Mouse (Mus musculus) testis, adult 10 weeks (tissue): ENCODE data around the gene Gm16867. TPM values are rescaled to one million over a fixed set of nuclear protein-coding genes. Genes with fewer than 3 reads are reported as not detected.

ENCODE experiments used
- polyA plus RNA-seq: library from polyadenylated mRNA; stranded (reverse); fragments of 350-450 nt; fragmentation: Illumina TruSeq; extraction: RNeasy Lipid Tissue Mini Kit (QIAGEN cat#74804); gene quantifications from one replicate; pipeline ENCODE4 v1.2.3, GENCODE M21; 2014; ENCODE audit warnings: low read depth, low replicate concordance

Gene Gm16867
- 5.8 TPM for polyA plus RNA-seq

DNA sequence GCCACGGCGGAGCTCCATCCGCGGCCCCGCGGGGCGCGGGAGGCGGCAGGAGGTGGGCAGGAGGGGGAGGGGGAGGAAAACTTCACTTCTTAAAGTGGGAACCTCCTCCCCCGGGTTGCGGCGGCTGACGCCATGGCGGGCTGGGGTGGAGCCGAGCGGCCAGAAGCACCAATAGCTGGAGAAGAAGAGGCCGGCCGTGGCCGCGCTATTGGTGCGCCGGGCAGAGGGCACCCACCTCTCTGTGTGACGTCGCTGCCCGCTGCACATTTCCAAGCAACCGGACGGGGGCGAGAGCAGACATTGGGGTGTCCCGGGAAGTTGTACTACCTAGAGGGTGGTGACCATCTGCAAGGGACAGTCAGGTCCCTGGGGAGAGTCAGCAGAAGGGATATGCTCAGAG is at the start of gene Gm16867:
TSS of gene Gm16867 (minus strand) at position 189 of the 400 bp plus-strand sequence.

DNA sequence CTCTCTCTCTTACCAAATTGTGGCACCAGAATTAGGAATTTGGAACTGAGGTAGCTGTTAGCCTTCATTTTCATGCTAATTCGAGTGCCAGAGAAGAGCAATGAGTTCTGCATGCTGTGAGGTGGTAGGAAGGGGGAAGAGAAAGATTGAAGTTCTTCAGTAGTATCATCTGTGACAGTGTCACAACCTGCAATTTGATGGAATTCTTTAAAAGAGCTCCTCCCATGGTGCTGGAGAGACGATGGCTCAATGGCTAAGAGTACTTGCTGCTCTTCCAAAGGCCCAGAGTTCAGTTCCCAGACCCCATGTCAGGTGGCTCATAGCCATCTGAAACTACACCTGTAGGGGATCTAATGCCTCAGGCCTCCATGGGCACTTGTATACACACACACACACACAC is 9.3 kb upstream of the Gm16867 start, which contains the start of gene Gm27179:
TSS of gene Gm27179 (minus strand) at position 101 of the 400 bp plus-strand sequence.

Other genes starting within 250 kb of the Gm16867 start
- gene Synb, start 209.1 kb downstream of the Gm16867 start, polyA plus RNA-seq = 0.18 TPM
- 0.20 TPM for gene Gm27179, start 9.2 kb upstream of the Gm16867 start, polyA plus RNA-seq
- 19.5 TPM for gene Entpd4b, start 52.1 kb upstream of the Gm16867 start, polyA plus RNA-seq